Mouse (Mus musculus) splenic B cell, adult 2 months (primary cell): ENCODE measurements around the gene Arl8a.

Experiments used
- DNase-seq: peaks from one replicate; pipeline ENCODE4 v3.0.0-alpha.2; 2011; ENCODE audit warnings: low read depth, low spot score
- H3K27me3 ChIP-seq: 2 replicates; pipeline ENCODE4 v1.6.1; 2012; ENCODE audit warnings: mild to moderate bottlenecking, low read length, moderate library complexity, mixed read lengths; ENCODE audit not compliant: control insufficient read depth, poor library complexity, insufficient read depth, severe bottlenecking
- H3K36me3 ChIP-seq: 2 replicates; pipeline ENCODE4 v1.6.1; 2012; ENCODE audit warnings: mild to moderate bottlenecking, low read length, moderate library complexity, mixed read lengths; ENCODE audit not compliant: control insufficient read depth, poor library complexity, insufficient read depth, severe bottlenecking

Gene Arl8a

DNA sequence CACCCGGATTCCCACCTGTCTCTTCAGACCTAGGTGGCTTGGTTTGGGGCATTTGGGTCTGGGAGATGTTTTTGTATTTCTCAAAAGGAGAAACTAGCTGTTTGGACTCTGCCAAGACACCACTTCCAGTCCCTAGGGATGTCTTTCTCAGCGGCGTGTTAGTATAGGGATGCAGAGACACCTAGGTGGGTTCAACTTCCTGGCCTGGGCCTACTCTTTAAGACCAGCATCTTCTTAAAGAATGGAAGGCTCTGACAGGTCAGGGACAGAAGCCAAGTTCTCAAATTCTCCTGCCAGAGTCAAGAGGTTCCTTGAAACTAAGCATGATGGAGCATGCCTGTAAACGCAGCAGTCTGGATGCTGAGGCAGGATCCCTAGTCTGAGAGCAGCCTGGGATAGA is 1.9 kb downstream of the Arl8a start:
- no peak for DNase-seq
- H3K27me3 ChIP-seq, result no peaks in the 10 kb centered on the region
- H3K36me3 ChIP-seq, result 0 out of 2 replicates have a peak, but pooled peaks cover under 1% of the 10 kb centered on the region

DNA sequence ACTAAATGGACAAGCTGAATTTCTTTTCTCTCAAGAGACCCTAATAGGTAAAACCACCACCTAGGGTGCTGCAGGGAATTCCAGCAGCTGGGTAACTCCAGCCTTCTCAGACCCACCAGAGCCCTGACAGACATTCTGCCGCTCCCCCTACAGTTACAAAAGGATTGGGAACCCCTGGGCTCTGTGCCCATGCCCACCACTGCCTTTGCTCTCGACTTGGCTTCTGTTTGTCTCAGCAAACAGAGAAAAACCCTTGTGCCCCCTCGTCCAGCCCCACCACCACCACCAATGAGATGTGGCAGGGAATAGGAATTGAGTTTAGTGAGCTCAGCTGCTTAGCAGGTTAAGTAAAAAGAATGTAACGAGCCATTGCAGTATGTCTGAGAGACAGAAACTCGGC is 2.4 kb downstream of the Arl8a start:
- Histone ChIP-seq H3K27me3 (no peaks in the 10 kb centered on the region), H3K36me3 (0 out of 2 replicates have a peak, but pooled peaks cover 1% of the 10 kb centered on the region)
- DNase-seq, result no peak

DNA sequence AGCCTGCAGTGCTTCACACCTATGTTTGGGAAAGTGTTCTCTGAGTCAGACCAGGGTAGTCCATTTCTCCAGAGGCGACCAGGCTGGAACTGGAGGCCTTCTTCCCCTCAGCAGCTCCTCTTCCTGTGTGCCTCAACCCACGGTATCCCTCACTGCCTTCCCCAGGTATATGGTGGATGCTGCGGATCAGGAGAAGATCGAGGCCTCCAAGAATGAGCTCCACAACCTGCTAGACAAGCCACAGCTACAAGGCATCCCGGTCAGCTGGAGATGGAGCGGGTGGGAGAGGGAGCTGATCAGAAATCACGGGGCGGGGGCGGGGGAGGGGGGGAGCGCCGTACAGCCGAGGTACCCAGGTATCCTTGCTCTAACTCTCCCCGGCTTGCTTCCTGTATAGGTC is 7.4 kb downstream of the Arl8a start:
- no peak for DNase-seq
- H3K27me3 ChIP-seq, result no peaks in the 10 kb centered on the region
- H3K36me3 ChIP-seq, result peaks cover 9% of the 10 kb centered on the region

DNA sequence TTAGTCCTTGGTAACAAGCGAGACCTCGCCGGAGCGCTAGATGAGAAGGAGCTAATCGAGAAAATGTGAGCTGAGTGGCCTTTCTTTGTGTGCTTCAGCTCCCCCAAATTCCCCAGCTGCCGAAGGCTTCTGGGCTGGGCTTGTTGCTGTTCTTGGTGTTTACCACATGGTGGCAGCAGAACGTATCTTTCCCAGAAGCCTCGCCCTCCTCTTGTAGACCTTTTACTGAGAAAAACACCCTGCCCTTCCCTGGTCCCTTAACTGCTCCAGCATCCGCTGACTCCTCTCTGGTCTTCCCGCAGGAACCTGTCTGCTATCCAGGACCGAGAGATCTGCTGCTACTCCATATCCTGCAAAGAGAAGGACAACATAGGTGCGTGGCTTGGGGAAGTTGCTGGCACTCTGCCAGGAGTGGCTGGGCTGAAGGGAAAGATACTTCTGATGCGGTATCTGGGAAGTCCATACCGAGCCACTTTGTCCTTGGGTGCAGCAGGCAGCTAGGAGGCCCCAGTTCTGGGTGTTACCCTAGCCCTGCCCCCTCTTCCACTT is 7.9 kb downstream of the Arl8a start:
- no peaks in the 10 kb centered on the region for H3K27me3 ChIP-seq
- peaks cover 9% of the 10 kb centered on the region for H3K36me3 ChIP-seq
- peak; percentile 80 for DNase-seq

DNA sequence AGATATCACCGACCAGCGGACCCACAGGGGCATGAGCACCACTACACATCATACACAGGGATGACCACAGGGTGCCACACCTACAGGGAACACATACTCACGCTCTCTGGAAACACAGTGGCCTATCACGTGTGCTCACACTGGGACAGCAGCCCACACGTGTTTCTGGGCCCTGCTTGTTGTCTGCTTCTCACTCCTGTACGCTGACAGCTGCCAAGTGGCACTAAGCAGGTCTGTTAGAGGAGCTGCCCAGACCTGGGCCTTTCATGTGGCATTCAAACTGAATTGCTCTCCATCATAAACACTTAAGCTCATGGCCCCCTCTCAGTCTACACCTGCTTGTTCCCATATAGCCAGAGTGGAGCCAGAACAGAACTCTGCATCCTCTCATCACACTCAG is 9.7 kb downstream of the Arl8a start:
- Histone ChIP-seq H3K36me3 (peaks cover 9% of the 10 kb centered on the region), H3K27me3 (no peaks in the 10 kb centered on the region)
- DNase-seq, result no peak

DNA sequence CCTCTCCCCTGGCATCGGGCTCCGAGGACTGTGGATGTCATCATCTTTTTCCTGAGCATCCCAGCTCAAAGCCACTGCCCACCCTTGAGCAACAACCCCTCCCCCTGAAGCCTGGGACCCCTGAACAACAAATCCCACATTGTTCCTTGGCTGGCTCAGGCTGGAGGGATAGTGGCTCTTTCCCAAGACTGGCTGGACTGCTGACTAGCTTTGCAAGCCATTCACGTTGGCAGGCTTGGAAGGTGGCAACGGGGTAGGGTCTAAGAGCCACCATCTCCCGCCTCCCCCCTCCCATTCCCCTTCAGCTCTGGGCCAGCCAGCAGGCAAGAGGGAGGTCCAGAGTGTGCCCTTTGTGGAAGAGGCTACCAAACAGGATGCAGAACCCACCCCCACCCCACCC is 12.0 kb downstream of the Arl8a start:
- peaks cover 7% of the 10 kb centered on the region for H3K36me3 ChIP-seq
- DNase-seq, result no peak
- no peaks in the 10 kb centered on the region for H3K27me3 ChIP-seq

DNA sequence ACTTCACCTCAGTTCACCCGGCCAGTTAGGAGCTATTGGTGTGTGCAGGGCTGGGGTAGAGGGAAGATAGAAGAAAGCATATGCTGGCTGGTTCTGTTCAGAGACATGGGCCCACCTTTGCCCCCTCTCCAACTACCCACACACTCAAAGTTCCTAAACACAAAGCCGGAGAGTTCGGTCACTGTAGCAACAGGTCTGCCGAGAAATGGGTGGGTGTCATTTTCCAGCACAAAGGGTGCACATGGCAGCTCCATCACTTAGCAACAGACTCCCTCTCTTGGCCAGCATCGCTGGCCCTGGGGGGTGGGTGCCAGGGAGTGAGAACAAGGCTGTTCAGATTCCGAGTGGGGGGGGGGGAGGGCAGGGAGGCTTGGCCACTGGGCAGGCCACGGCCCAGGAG is 12.4 kb downstream of the Arl8a start:
- no peak for DNase-seq
- Histone ChIP-seq H3K27me3 (no peaks in the 10 kb centered on the region), H3K36me3 (peaks cover 7% of the 10 kb centered on the region)

DNA sequence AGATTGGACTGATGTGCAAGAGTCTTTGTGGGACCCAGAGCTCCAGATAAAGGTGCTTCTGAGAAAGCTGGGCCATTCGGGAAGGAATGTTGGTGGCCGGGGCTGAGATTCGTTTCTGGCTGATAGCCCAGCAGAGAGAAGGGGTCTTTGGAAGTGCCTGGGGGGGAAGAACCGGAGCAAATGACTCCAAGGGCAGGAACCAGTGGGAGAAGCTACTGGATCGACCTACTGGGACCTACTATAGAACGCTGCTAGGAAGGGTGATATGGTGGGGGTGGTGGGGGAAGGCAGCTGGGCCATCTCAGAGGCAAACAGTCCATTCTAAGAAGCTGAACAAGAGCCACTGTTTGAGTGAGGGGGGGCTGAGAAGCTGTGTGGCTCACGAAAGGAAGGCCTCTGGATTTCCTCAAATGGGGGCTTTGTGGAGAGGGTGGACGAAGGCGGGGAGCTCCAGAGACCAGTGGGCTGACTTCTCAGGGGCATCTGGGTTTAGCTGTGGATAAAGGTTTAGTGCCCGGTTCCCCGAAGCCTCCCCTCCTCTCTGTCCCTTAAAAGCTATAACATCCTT is 13.0 kb downstream of the Arl8a start:
- peaks cover 7% of the 10 kb centered on the region for H3K36me3 ChIP-seq
- no peaks in the 10 kb centered on the region for H3K27me3 ChIP-seq
- DNase-seq, result no peak

DNA sequence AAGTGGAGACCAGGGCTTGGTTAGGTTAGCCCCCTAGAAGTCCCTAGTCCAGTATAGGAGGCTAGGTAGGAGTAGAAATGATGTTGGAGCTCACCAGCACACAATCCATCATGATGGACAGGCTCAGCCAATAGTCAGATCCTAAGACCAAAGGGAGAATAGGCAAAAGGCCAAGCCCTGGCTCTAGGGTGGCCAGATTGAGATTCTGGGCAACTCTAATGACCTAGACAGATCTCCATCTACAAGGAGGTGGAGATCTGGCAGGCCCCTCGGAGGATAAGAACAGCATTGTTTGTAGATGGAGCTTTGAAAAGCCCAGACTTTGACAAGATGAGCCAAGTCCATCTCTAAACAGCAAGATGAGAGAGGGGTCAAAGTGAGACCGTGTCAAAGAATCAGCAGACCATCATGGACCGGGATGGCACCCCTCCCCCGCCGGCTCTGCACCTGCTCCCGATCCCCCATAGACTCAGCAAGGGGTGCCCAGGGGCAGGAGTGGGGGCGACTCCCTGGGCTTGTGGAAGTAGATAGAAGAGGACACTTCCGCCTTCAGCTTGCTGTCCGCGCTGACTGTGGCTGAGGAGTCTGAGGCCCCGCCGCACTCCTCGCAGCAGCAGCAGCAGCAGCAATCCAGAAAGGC is 13.9 kb downstream of the Arl8a start:
- Histone ChIP-seq H3K27me3 (no peaks in the 10 kb centered on the region), H3K36me3 (peaks cover under 1% of the 10 kb centered on the region; the same call in 1 of the 2 replicates)

DNA sequence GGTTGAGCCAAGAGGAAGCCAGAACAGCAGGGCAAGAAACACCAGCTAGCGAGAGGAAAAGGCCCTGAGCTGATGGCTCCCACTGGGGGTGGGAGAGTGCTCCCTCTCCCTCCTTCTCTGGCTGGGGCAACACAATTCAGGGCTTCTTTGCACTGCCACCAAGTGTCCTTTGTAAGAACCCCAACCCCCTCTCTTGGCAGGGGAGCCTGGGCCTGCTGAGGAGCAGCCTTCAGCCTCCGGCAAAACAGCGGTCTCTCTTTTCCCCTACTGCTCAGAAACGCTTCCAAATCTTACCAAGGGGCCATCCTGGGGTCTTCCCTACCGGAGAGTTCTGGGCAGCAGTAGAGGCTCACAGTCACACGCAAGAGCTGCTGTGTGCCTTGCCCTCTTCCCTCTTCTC is 16.1 kb downstream of the Arl8a start:
- Histone ChIP-seq H3K27me3 (no peaks in the 10 kb centered on the region), H3K36me3 (no peaks in the 10 kb centered on the region)

More for the DNA sequence above, 13.9 kb downstream of the Arl8a start:
- DNase-seq, result no peak

DNA sequence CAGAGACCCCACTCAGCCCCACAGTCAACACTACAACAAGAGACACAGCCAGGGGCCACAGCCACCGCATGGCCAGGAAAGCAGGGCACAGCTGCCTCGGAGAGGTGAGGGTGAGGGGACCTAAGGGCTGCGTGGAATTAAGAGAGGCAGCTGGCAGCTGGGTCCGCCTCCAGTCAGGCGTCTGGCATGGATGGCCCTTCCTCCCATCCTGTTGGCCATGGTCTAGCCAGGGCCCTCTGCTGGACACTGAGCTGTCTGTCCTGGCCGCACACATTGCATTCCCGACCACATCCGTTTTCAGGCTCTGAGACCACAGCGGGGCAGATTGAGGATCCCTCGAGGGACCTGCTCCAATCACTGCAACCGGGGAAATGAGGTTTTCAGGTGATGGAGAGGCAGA is 20.8 kb downstream of the Arl8a start, which contains the start of gene Gpr37l1:
Gene Gpr37l1 (minus strand): TSS at position 247 of the 400 bp plus-strand sequence.
- no peaks in the 10 kb centered on the region for H3K36me3 ChIP-seq
- no peaks in the 10 kb centered on the region for H3K27me3 ChIP-seq
- DNase-seq, result no peak

More for the DNA sequence above, 16.1 kb downstream of the Arl8a start:
- no peak for DNase-seq

DNA sequence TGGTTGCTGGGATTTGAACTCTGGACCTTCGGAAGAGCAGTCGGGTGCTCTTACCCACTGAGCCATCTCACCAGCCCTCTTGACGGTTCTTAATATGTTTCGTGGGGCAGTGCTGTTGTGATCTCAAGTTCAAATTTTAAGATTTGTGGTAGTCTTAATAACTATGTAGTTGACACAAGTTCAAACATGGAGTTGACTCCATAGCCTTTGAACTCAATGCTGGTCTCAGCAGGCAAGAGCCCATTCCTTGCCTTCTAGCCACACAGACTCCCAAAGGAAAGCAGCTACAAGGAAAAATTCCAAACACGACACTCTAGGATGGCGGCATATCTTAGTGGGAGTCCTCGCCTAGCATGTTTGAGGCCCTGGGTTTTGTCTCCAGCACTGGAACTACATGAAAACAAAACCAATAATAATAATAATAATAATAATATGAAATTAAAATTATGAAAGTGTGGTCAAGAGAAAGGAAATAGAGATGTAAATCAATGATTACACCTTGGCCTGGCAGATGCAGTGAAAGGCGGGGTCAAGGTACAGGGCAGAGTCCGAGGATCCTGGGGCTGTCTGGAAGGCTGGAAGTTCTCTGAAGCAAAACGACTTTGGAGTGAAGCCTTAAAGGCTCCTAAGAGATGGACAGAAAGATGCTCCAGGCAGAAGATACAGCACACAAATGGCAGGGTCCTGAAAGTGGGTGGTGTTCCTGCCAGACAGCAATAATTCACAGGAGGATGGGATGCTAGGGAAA is 22.0 kb downstream of the Arl8a start:
- no peaks in the 10 kb centered on the region for H3K27me3 ChIP-seq
- no peaks in the 10 kb centered on the region for H3K36me3 ChIP-seq
- no peak for DNase-seq

DNA sequence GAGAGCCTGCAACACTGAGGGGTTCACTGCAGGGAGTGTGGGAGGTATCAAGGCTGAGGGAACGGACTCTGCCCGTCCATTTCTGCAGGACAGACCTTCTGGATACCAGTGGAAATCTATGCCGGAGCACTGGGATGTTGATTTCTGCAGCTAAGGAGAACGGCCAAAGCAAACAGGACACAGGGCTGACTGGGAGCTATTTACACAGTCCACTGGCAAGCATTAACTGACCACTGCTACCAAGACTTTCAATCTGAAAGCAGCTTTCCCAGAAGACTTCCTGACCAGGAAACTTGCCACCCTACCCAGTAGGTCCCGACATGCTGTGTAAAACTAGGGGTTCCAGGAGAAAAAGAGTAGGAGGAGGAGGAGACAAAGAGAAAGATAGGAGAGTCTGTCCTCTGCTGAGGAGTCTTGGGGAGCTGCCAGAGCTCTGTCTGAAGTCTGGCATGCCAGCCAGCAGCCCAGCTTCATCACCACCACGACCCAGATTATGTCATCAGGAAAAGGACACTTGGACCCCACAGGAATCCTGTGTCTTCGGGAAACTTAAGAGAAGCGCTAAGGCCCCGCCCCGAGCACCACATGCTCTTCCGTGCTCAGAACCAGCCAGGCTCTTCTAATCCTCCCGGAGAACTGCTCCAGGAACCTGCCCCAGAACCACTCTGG is 23.1 kb downstream of the Arl8a start:
- no peaks in the 10 kb centered on the region; the same call in 1 of the 2 replicates for H3K27me3 ChIP-seq
- no peak for DNase-seq
- H3K36me3 ChIP-seq, result no peaks in the 10 kb centered on the region

DNA sequence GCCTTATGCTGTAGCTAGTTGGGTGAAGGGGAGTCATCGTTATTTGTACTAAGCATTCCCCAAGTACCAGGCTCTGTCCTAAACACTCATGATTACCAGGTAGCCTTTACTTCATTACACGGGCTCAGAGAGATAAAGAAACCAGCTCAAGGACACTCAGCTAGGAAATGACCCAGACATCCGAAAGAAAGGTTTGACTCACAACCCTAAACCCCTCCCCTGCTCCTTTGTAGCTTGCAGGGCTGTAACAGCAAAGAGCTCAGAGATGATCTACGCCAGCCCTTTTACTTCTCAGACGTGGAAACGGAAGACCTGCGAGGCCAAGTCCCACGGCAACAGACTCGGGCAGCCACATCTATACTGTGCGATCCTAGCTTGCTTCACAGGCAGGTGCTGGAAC is 23.7 kb downstream of the Arl8a start:
- no peak for DNase-seq
- no peaks in the 10 kb centered on the region; the same call in 1 of the 2 replicates for H3K27me3 ChIP-seq
- no peaks in the 10 kb centered on the region for H3K36me3 ChIP-seq
